Mouse (Mus musculus) intestine, embryonic 16.5 days (tissue): Measurements from ENCODE around the gene Inhbc. TPM values are rescaled to one million over a fixed set of nuclear protein-coding genes. Genes with fewer than 3 reads are reported as not detected.

Experiments used
- ATAC-seq: fragments of 200-750 bp; cut with Nextera tagmentation; 2 replicates; pipeline ENCODE4 v1.8.0; 2017; ENCODE audit warnings: moderate TSS enrichment, moderate library complexity
- H3K27ac ChIP-seq: fragments of 300-500 bp; sonication (generic); 2 replicates; pipeline ENCODE4 v1.5.1; 2014; ENCODE audit warnings: mild to moderate bottlenecking, low read length
- H3K27me3 ChIP-seq: fragments of 300-500 bp; sonication (generic); replicated peaks from 2 replicates; pipeline ENCODE4 v1.6.1; 2014; ENCODE audit warnings: low read length, control low read depth, mixed read lengths; ENCODE audit not compliant: control insufficient read depth, insufficient read depth
- H3K36me3 ChIP-seq: fragments of 300-500 bp; sonication (generic); 2 replicates; pipeline ENCODE4 v1.6.1; 2014; ENCODE audit warnings: low read length, control low read depth; ENCODE audit not compliant: control insufficient read depth, insufficient read depth
- H3K4me1 ChIP-seq: fragments of 300-500 bp; sonication (generic); 2 replicates; pipeline ENCODE4 v1.6.1; 2014; ENCODE audit warnings: low read length, control low read depth, mixed read lengths; ENCODE audit not compliant: control insufficient read depth, insufficient read depth
- H3K4me2 ChIP-seq: fragments of 300-500 bp; sonication (generic); 2 replicates; pipeline ENCODE4 v1.6.1; 2014; ENCODE audit warnings: low read depth, low read length, control low read depth
- H3K4me3 ChIP-seq: fragments of 300-500 bp; sonication (generic); 2 replicates; pipeline ENCODE4 v1.5.1; 2014; ENCODE audit warnings: mild to moderate bottlenecking, low read length
- H3K9ac ChIP-seq: fragments of 300-500 bp; sonication (generic); 2 replicates; pipeline ENCODE4 v1.6.1; 2014; ENCODE audit warnings: low read depth, low read length
- H3K9me3 ChIP-seq: fragments of 300-500 bp; sonication (generic); 2 replicates; pipeline ENCODE4 v1.6.1; 2016; ENCODE audit warnings: low read length, control low read depth; ENCODE audit not compliant: control insufficient read depth
- WGBS: fragments of 180-500 bp; shearing (Covaris S2); extraction: QIAGEN DNeasy Blood & Tissue Kit; methylation state at CpG from one replicate; pipeline ENCODE4 v1.1.7; 2014; 5-methylcytosine and 5-hydroxymethylcytosine counted together
- polyA plus RNA-seq: library from polyadenylated mRNA; unstranded; fragments of >200 nt; fragmentation: Nextera tagmentation; extraction: Ambion mirVana; gene quantifications from 2 replicates; pipeline ENCODE4 v1.2.1, GENCODE M21; 2015

The Inhbc gene
- polyA plus RNA-seq, 1 experiment from 2014 or later = not detected

GRCm38 (mm10) chr10:127353909-127354895, 16.0 kb downstream of the Inhbc start, which contains the start of gene Inhbe:
Gene Inhbe (minus strand): TSS chr10:127354411.
- Histone ChIP-seq H3K4me2 (no peak within 1 kb of the TSS), H3K27me3 (no peaks in the 10 kb centered on the region), H3K4me1 (0 out of 2 replicates have a peak, but pooled peaks cover 4% of the 10 kb centered on the region), H3K36me3 (no peaks in the 10 kb centered on the region), H3K4me3 (no peak within 1 kb of the TSS), H3K9ac (no peak within 1 kb of the TSS), H3K27ac (no peak within 1 kb of the TSS), H3K9me3 (no peaks in the 10 kb centered on the region)
- 80% methylated on average over 18 of the region's 18 CpGs for WGBS
- ATAC-seq = no peak

GRCm38 (mm10) chr10:127352766-127353165, 17.5 kb downstream of the Inhbc start:
- H3K4me2 ChIP-seq = no peak overlapping the region
- H3K27ac ChIP-seq = no peak overlapping the region
- no peak overlapping the region for H3K9ac ChIP-seq
- no peaks in the 10 kb centered on the region for H3K36me3 ChIP-seq
- ATAC-seq = no peak
- 88% methylated on average over 11 of the region's 11 CpGs for WGBS
- no peaks in the 10 kb centered on the region for H3K9me3 ChIP-seq
- 0 out of 2 replicates have a peak, but pooled peaks cover 4% of the 10 kb centered on the region for H3K4me1 ChIP-seq
- H3K27me3 ChIP-seq = no peaks in the 10 kb centered on the region
- no peak overlapping the region for H3K4me3 ChIP-seq

DNA sequence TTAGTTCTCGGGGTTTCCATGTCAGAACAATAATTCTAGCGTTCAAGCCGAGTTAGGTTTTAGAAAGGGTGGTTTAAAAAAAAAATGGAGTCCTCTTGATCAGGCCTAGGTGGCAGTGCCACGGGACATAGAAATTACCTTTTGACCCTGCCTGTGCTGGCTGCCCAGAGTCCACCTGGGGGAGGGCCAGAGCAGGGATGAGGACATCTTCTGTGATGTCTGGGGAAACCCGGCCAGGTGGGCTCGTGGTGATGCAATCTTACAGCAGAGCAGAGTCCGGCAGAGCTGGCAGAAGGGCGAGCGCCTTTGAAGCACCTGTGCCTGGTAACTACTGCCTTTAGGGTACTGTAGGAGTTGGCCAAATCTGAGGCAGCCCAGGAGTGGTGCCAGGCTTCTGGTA, 18.0 kb downstream of the Inhbc start:
- Histone ChIP-seq H3K27me3 (no peaks in the 10 kb centered on the region), H3K4me2 (no peak overlapping the region)
- 79% methylated on average over 9 of the region's 9 CpGs for WGBS

GRCm38 (mm10) chr10:127351719-127352118, 18.5 kb downstream of the Inhbc start:
- H3K36me3 ChIP-seq = no peaks in the 10 kb centered on the region
- H3K27me3 ChIP-seq = no peaks in the 10 kb centered on the region
- no peak overlapping the region for H3K4me2 ChIP-seq
- H3K27ac ChIP-seq = no peak overlapping the region
- H3K9me3 ChIP-seq = no peaks in the 10 kb centered on the region
- H3K9ac ChIP-seq = no peak overlapping the region
- H3K4me3 ChIP-seq = no peak overlapping the region
- 67% methylated on average over 8 of the region's 8 CpGs for WGBS
- 0 out of 2 replicates have a peak, but pooled peaks cover 4% of the 10 kb centered on the region for H3K4me1 ChIP-seq
- no peak for ATAC-seq

More for the DNA sequence above, 18.0 kb downstream of the Inhbc start:
- no peak overlapping the region for H3K4me3 ChIP-seq
- no peak overlapping the region for H3K27ac ChIP-seq
- H3K4me1 ChIP-seq = 0 out of 2 replicates have a peak, but pooled peaks cover 4% of the 10 kb centered on the region
- H3K36me3 ChIP-seq = no peaks in the 10 kb centered on the region
- H3K9me3 ChIP-seq = no peaks in the 10 kb centered on the region
- H3K9ac ChIP-seq = no peak overlapping the region
- ATAC-seq = no peak

GRCm38 (mm10) chr10:127351285-127351595, 19.0 kb downstream of the Inhbc start:
- Histone ChIP-seq H3K9me3 (no peaks in the 10 kb centered on the region), H3K9ac (no peak overlapping the region), H3K4me1 (0 out of 2 replicates have a peak, but pooled peaks cover 4% of the 10 kb centered on the region), H3K36me3 (no peaks in the 10 kb centered on the region), H3K4me3 (no peak overlapping the region), H3K27ac (no peak overlapping the region), H3K4me2 (no peak overlapping the region), H3K27me3 (no peaks in the 10 kb centered on the region)
- ATAC-seq = peak; percentile 27; the same call in 1 of the 2 replicates
- 79% methylated on average over 8 of the region's 8 CpGs for WGBS

GRCm38 (mm10) chr10:127350594-127351284, 19.5 kb downstream of the Inhbc start:
- Histone ChIP-seq H3K9ac (no peak overlapping the region), H3K4me1 (0 out of 2 replicates have a peak, but pooled peaks cover 4% of the 10 kb centered on the region), H3K27ac (no peak overlapping the region), H3K4me2 (peak overlapping the region; percentile 50), H3K36me3 (no peaks in the 10 kb centered on the region), H3K27me3 (no peaks in the 10 kb centered on the region), H3K9me3 (no peaks in the 10 kb centered on the region), H3K4me3 (peak overlapping the region; percentile 21; the same call in 1 of the 2 replicates)
- WGBS = 10% methylated on average over 24 of the region's 24 CpGs
- peak; percentile 82 for ATAC-seq

- 73% methylated on average over 8 of the region's 8 CpGs for WGBS
- H3K4me1 ChIP-seq = 0 out of 2 replicates have a peak, but pooled peaks cover 4% of the 10 kb centered on the region
- H3K27me3 ChIP-seq = no peaks in the 10 kb centered on the region
- no peak overlapping the region for H3K27ac ChIP-seq
- no peak for ATAC-seq
- no peak overlapping the region for H3K9ac ChIP-seq
- H3K4me2 ChIP-seq = no peak overlapping the region
- no peaks in the 10 kb centered on the region; the same call in 1 of the 2 replicates for H3K9me3 ChIP-seq
- no peak overlapping the region for H3K4me3 ChIP-seq
- no peaks in the 10 kb centered on the region for H3K36me3 ChIP-seq
These were observed 20.4 kb downstream of the Inhbc start for GRCm38 (mm10) chr10:127349810-127350209.

- no peaks in the 10 kb centered on the region; the same call in 1 of the 2 replicates for H3K9me3 ChIP-seq
- H3K4me2 ChIP-seq = no peak overlapping the region
- no peaks in the 10 kb centered on the region for H3K36me3 ChIP-seq
- H3K4me3 ChIP-seq = no peak overlapping the region
- H3K27me3 ChIP-seq = no peaks in the 10 kb centered on the region
- no peak for ATAC-seq
- no peak overlapping the region for H3K9ac ChIP-seq
- H3K4me1 ChIP-seq = 0 out of 2 replicates have a peak, but pooled peaks cover 4% of the 10 kb centered on the region
- H3K27ac ChIP-seq = no peak overlapping the region
- WGBS = 66% methylated on average over 4 of the region's 4 CpGs
These were observed 21.3 kb downstream of the Inhbc start for GRCm38 (mm10) chr10:127348957-127349356.

DNA sequence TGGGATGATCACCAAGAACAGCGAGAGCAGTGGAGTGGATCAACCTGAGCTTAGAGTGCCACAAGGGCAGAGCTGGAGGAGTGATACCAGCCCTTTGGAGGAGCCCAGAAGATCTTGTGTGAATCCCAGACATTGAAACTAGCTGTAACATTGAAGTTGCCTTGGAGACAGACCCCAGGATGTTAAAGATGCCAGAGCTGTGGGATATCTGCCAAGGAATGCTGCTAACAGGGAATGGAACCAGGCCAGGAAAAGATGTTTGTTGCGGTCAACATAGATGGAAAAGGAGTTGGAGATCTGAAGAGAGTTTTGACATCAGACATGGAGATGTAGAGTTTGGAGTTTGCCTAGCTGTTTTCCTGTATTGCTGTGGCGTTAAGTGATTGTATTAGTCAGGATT, 24.1 kb downstream of the Inhbc start:
- H3K9me3 ChIP-seq = no peaks in the 10 kb centered on the region; the same call in 1 of the 2 replicates
- H3K27me3 ChIP-seq = peaks cover 5% of the 10 kb centered on the region; the same call in 1 of the 2 replicates
- H3K4me1 ChIP-seq = peaks cover 6% of the 10 kb centered on the region; the same call in 1 of the 2 replicates
- no peak overlapping the region for H3K4me2 ChIP-seq
- no peak overlapping the region for H3K27ac ChIP-seq
- H3K9ac ChIP-seq = no peak overlapping the region
- H3K36me3 ChIP-seq = no peaks in the 10 kb centered on the region
- WGBS = 77% methylated on average over 3 of the region's 3 CpGs
- no peak for ATAC-seq
- H3K4me3 ChIP-seq = no peak overlapping the region
